Mouse (Mus musculus): Measurements from ENCODE around the gene Bloc1s1. TPM values are rescaled to one million over a fixed set of nuclear protein-coding genes. Genes with fewer than 3 reads are reported as not detected.

Bloc1s1 gene
- total and polyA plus RNA-seq, 3 experiments = 45.1 to 70.6 TPM; not detected in 1

DNA sequence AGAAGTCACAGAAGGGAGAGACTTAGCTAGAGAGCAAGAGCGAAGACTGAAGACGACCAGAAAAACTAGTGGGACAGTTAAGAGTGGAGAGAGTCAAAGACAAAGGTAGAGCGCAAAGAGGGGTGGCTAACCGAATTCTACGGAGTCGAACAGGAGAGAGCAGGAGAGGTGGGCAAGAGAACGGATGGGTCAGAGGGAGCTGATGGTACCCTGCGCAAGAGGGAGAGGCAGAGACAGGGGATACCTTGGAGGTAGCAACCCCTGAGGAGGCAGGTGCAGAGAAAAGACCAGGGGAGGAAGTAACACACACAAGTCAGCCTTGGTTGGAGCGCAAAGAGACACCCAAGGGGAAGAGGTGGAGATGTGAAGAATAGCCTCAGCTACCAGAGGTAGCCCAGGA lies 31.6 kb downstream of the Bloc1s1 start:
- Histone ChIP-seq H3K4me3 (ENCODE audit: control insufficient read depth in 1 of 2, insufficient read depth in 1 of 2, low read depth in 2 of 2, low read length in 2 of 2) (peak overlapping the region; percentile 52 to 69; a peak in 3 of 4 replicates), H3K79me2 (ENCODE audit: control insufficient read depth, insufficient read depth, low read length, poor library complexity) (peaks cover 3% of the 10 kb centered on the region; the same call in 1 of the 2 replicates), H3K9me3 (replicated peaks; ENCODE audit: insufficient read depth, low read length) (no peaks in the 10 kb centered on the region), H3K27ac (ENCODE audit: control insufficient read depth, low read depth, low read length) (no peak overlapping the region), H3K9ac (ENCODE audit: control insufficient read depth, low read depth, low read length, poor library complexity, severe bottlenecking) (no peak overlapping the region; the same call in 1 of the 2 replicates), H3K36me3 (ENCODE audit: control insufficient read depth in 1 of 2, insufficient read depth in 2 of 2, low read length in 2 of 2) (peaks cover 0 to 7% of the 10 kb centered on the region in 2 experiments; a peak in 2 of 4 replicates), H3K27me3 (ENCODE audit: control insufficient read depth in 1 of 2, insufficient read depth in 2 of 2, low read length in 2 of 2) (no peaks in the 10 kb centered on the region), H3K4me1 (ENCODE audit: control insufficient read depth in 1 of 2, insufficient read depth in 2 of 2, low read length in 2 of 2) (peaks cover 0 to 17% of the 10 kb centered on the region in 2 experiments; a peak in 3 of 4 replicates)
- no peak for DNase-seq (ENCODE audit: low read depth, low spot score)
- TF ChIP-seq UBTF (IDR thresholded peaks at IDR 0.05; ENCODE audit: borderline replicate concordance, insufficient read depth, low read depth, low read length) (no peak), TAL1 (IDR thresholded peaks at IDR 0.05; ENCODE audit: low read length) (no peak), USF1 (IDR thresholded peaks at IDR 0.05; ENCODE audit: low read depth, low read length) (no peak), ZMIZ1 (IDR thresholded peaks at IDR 0.05; ENCODE audit: low read depth, low read length) (no peak), NELFE (IDR thresholded peaks at IDR 0.05; ENCODE audit: low read depth, low read length) (no peak), HCFC1 (IDR thresholded peaks at IDR 0.05; ENCODE audit: low read depth, low read length) (no peak), USF2 (IDR thresholded peaks at IDR 0.05; ENCODE audit: borderline replicate concordance in 1 of 2, insufficient read depth in 1 of 2, low read depth in 1 of 2, low read length in 2 of 2) (no peak), GATA1 (IDR thresholded peaks at IDR 0.05; ENCODE audit: low read depth, low read length) (no peak), NRF1 (IDR thresholded peaks at IDR 0.05; ENCODE audit: insufficient read depth, low read depth, low read length, poor library complexity, severe bottlenecking) (no peak), ZKSCAN1 (IDR thresholded peaks at IDR 0.05; ENCODE audit: low read depth, low read length) (no peak), BHLHE40 (IDR thresholded peaks at IDR 0.05; ENCODE audit: borderline replicate concordance, low read depth, low read length) (no peak), MYC (IDR thresholded peaks at IDR 0.05; ENCODE audit: low read depth, low read length) (no peak), EP300 (IDR thresholded peaks at IDR 0.05; ENCODE audit: low read depth in 1 of 2, low read length in 2 of 2) (no peak)

DNA sequence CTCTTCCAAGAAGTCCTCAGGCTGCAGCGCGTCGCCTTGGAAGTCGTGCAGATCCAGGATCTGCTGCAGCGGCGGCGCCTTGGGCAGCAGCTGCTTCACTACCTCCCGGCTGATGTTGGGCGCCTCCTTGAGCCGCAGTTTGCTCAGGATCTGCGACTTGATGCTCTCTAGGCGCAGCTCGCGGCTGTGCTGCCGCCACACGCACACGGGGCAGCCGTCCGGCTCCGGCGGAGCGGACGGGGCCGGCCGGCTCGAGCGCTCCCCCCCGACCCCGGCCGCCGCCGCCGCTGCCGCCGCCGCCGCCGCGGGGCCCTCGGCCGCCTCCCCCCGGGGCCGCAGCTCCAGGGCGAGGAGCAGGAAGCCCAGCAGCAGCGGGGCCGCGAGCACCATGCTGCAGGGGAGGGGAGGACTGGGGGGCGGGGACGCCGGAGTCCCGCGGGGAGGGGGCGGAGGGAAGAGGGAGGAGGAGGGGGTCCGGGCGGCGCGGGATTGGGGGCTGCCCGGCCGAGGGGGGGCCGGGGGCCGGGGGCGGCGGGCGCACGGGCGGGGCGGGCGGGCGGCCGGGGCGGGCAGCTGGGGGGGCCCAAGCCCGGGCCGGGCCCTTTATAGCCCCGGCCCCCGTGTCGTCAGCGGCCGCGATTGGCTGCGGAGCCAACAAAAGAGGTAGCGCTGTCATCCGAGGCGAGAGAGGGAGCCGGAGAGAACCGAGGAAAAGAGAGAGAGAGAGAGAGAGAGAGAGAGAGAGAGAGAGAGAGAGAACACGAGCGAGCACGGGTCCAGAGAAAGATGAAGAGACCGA lies 32.3 kb downstream of the Bloc1s1 start, which contains the start of gene Gdf11:
Gdf11 (minus strand) TSS at position 423 of the 799 bp plus-strand sequence.
- Histone ChIP-seq H3K79me2 (ENCODE audit: control insufficient read depth, insufficient read depth, low read length, poor library complexity) (peaks cover 3% of the 10 kb centered on the region; the same call in 1 of the 2 replicates), H3K4me3 (ENCODE audit: control insufficient read depth in 1 of 2, insufficient read depth in 1 of 2, low read depth in 2 of 2, low read length in 2 of 2) (peak within 1 kb of the TSS; percentile 89 to 95), H3K36me3 (ENCODE audit: control insufficient read depth in 1 of 2, insufficient read depth in 2 of 2, low read length in 2 of 2) (peaks cover 0 to 7% of the 10 kb centered on the region in 2 experiments; a peak in 2 of 4 replicates), H3K27ac (ENCODE audit: control insufficient read depth, low read depth, low read length) (no peak within 1 kb of the TSS), H3K27me3 (ENCODE audit: control insufficient read depth in 1 of 2, insufficient read depth in 2 of 2, low read length in 2 of 2) (no peaks in the 10 kb centered on the region), H3K9me3 (replicated peaks; ENCODE audit: insufficient read depth, low read length) (no peaks in the 10 kb centered on the region), H3K4me1 (ENCODE audit: control insufficient read depth in 1 of 2, insufficient read depth in 2 of 2, low read length in 2 of 2) (peaks cover 0 to 17% of the 10 kb centered on the region in 2 experiments; a peak in 3 of 4 replicates), H3K9ac (ENCODE audit: control insufficient read depth, low read depth, low read length, poor library complexity, severe bottlenecking) (peak within 1 kb of the TSS; percentile 83)
- TF ChIP-seq POLR2AphosphoS2 (IDR thresholded peaks at IDR 0.05; ENCODE audit: low read length) (no peak), TBP (IDR thresholded peaks at IDR 0.05; ENCODE audit: low read depth, low read length) (0 out of 2 replicates have a peak, but pooled peaks have one; percentile 43), MYC (IDR thresholded peaks at IDR 0.05; ENCODE audit: low read depth, low read length) (no peak), HCFC1 (IDR thresholded peaks at IDR 0.05; ENCODE audit: low read depth, low read length) (peak; percentile 52; the same call in 1 of the 2 replicates), KAT2A (conservative IDR thresholded peaks at IDR 0.05; ENCODE audit: low read depth, low read length) (no peak), ZMIZ1 (IDR thresholded peaks at IDR 0.05; ENCODE audit: low read depth, low read length) (no peak), MEF2A (IDR thresholded peaks at IDR 0.05; ENCODE audit: extremely low read depth, insufficient replicate concordance, low read depth, low read length, poor library complexity, severe bottlenecking) (no peak), EP300 (IDR thresholded peaks at IDR 0.05; ENCODE audit: low read depth in 1 of 2, low read length in 2 of 2) (no peak), MAZ (IDR thresholded peaks at IDR 0.05; ENCODE audit: low read depth, low read length) (peak; percentile 73), ZC3H11A (IDR thresholded peaks at IDR 0.05; ENCODE audit: low read depth, low read length) (no peak), SIN3A (IDR thresholded peaks at IDR 0.05; ENCODE audit: low read length) (0 out of 2 replicates have a peak, but pooled peaks have one; percentile 27), ELF1 (IDR thresholded peaks at IDR 0.05; ENCODE audit: low read depth, low read length) (no peak), ZKSCAN1 (IDR thresholded peaks at IDR 0.05; ENCODE audit: low read depth, low read length) (no peak), GABPA (IDR thresholded peaks at IDR 0.05; ENCODE audit: low read depth, low read length) (no peak), MAX (IDR thresholded peaks at IDR 0.05; ENCODE audit: low read length) (no peak), USF2 (IDR thresholded peaks at IDR 0.05; ENCODE audit: borderline replicate concordance in 1 of 2, insufficient read depth in 1 of 2, low read depth in 1 of 2, low read length in 2 of 2) (no peak), POLR2A (IDR thresholded peaks at IDR 0.05; ENCODE audit: control insufficient read depth in 1 of 2, insufficient read depth in 1 of 2, low read depth in 1 of 2, low read length in 2 of 2, poor library complexity in 1 of 2) (no peak), JUND (IDR thresholded peaks at IDR 0.05; ENCODE audit: low read depth, low read length) (peak; percentile 94), MAFK (IDR thresholded peaks at IDR 0.05; ENCODE audit: borderline replicate concordance, low read depth, low read length) (no peak)
- DNase-seq (ENCODE audit: low read depth, low spot score) = peak; percentile 76
